Mouse (Mus musculus): ENCODE results near the gene Gm20431.

Gene Gm20431

DNA sequence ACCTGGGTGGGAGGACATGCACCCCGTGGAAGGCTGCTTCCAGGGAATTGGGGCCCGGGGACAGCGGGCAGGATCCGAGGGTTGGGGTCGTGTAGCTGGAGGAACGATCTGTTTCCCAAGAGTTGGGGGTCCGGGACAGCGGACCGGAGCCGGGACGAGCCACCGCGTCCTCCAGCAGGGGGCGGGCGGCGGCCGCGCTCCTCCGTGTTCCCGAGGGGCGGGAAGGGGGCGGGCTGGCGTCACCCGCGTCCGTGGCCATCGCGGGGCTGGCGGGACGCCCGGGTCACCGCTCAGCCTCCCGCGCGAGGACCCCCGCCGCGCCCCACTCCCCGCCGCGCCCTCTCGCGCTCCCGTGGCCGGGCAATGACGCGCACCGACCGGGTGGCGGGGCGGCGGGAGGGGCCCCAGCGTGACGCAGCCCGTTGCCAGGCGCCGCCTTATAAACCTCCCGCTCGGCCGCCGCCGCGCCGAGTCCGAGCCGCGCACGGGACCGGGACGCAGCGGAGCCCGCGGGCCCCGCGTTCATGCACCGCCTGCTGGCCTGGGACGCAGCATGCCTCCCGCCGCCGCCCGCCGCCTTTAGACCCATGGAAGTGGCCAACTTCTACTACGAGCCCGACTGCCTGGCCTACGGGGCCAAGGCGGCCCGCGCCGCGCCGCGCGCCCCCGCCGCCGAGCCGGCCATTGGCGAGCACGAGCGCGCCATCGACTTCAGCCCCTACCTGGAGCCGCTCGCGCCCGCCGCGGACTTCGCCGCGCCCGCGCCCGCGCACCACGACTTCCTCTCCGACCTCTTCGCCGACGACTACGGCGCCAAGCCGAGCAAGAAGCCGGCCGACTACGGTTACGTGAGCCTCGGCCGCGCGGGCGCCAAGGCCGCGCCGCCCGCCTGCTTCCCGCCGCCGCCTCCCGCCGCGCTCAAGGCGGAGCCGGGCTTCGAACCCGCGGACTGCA lies 27.5 kb upstream of the Gm20431 start, which contains the start of gene Cebpb:
Cebpb (plus strand) TSS at position 418 of the 954 bp plus-strand sequence.
- peak; percentile 69 for DNase-seq (ENCODE audit: low read depth)

DNA sequence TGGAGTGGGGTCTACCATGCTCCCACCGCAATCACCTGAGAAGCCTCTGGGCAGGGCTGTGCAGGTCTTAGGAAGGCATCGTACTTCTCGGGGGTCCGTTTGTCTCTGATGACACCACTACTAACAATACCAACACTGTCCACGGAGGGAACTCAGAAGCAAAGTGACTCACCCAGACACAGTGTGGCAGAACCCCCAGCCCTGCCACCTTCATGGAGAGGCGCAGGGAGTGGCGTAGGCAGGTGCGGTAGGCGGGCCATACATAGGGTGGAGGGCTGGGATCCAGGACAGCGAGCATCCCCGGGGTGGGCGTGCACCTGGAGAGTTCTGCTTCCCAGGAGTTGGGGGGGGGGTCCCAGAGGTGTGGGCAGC lies 26.8 kb upstream of the Gm20431 start:
- DNase-seq (ENCODE audit: low read depth), result peak; percentile 62

DNA sequence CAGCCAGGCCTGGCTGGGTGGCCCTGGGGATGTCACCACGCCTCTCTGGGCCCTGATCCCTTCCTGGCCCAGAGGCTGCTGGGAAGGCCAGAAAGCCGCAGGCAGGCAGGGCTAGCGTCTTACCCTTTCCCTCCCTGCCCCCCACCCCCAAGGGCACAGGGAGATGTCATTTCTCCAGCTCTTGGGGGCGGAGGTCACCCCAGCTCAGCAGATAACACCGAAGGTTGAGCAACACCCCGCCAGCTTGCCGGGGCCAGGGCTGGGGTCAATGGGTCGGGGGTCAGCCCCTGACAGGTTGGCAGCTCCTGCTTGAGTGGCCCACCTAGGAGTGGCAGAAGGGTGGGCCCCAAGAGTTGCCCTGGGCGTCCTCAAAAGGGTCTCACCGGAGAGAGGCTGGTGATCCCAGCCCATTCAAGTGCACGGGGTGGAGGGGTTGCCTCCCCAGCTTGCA lies 26.4 kb upstream of the Gm20431 start:
- DNase-seq (ENCODE audit: low read depth), result peak; percentile 77

DNA sequence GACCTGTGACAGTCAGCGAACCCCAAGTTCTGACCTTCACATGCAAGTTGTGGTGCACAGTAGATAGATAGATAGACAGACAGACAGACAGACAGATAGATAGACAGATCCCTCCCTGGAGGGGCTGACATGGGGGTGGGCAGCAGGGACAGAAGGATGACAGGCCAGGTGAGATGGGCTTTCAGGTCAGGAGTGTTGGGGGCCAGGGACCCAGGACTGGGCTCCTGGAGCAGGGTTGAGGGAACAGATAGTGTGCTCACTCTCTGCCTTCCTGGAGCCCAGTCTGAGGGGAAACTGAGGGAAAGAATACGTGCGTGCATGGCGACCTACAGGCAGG lies 25.9 kb upstream of the Gm20431 start:
- DNase-seq (ENCODE audit: low read depth), result no peak

DNA sequence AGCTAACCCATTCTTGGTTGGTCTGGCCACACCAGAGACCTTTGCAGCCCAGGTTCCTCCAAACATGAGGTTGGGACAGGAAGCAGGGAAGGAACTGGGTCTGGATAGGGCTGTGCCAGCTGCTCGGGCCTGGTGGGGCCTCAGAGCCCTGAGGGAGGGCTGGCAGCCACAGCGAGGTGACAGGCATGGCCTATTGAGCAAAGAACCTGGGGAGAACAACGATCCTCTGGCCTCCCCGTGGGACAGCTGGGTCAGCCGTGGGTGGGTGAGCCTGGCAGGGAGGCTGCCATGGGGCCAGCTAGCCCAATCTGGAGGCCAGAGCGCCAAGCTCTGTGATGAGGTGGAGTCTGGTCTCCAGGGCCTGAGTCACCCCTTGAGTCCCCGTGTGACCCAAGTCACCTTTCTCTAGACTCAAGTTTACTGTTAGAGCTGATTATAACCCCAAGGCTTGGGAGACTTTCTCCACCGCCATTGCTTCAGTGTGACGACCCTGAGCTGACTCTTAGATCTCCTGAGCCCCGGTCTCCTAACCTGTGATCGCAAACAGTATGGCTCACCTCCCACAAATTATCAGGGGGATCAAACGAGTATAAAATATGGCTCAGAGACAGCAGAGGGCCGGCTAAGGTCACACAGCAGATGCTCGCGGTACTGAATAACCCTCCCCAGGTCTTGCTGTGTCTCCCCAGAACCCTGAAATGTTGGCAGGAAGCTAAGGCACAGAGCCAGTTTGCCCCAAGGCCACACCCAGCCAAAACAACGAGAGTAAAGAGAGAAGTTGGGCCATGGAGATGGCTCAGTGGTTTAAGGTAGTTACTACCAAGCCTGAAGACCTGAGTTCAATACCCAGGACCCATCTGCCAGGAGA lies 25.3 kb upstream of the Gm20431 start:
- peak; percentile 58 for DNase-seq (ENCODE audit: low read depth)

DNA sequence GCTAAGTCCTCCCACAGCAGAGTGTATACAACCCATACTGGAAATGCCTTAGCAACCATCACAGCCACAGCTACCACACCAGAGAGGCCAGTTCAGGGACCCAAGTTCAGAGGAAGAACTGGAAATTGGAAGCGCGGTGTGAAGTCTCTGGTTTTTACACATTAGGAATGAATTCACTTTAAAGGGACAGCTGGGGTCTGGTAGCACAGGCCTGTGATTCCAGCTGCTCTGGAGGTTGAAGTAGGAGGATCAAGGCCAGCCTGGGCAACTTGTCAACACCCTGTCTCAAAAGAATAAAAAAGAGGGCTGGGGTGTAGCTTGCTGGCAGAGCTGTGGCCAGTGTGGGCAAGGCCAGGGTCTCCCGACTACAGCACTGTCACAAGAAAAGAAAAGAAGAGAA lies 24.6 kb upstream of the Gm20431 start:
- DNase-seq (ENCODE audit: low read depth), result no peak

DNA sequence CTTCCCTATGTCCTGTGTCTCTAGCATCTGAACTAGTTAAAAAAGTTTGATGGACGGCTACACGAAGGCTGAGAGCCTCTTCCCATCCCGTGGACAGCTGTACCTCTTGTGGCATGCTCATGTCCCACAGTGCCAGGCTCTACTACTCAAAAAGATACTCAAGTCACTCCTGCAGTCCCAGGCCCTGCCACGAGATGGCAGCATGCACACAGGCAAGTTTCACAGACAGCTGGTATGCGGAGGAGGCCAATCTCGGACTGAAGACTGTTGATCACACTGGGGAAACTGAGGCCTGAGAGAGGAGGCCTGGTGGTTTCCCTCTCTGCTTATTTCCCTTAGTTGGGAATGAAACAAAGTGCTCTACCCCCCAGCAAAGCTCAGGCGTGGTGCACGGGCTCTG lies 23.8 kb upstream of the Gm20431 start:
- peak; percentile 91 for DNase-seq (ENCODE audit: low read depth)

DNA sequence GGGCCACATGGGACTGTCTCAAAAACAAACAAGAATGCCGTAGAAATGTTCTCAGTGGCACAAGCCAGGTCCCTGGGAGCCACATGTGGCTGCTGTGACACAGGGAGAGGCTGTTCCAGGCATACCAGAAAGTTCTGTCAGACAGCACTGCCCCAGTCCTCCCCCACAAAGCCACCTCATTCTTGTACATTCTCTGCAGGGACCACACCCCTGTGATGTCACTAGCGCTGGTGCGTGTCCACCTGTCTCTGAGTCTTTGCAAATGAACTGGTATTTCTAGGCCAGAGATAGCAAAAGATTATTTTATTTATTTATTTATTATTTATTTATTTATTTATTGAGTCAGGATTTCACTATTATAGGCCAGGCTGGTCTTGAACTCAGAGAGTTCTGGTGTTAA lies 22.4 kb upstream of the Gm20431 start:
- no peak for DNase-seq (ENCODE audit: low read depth)

DNA sequence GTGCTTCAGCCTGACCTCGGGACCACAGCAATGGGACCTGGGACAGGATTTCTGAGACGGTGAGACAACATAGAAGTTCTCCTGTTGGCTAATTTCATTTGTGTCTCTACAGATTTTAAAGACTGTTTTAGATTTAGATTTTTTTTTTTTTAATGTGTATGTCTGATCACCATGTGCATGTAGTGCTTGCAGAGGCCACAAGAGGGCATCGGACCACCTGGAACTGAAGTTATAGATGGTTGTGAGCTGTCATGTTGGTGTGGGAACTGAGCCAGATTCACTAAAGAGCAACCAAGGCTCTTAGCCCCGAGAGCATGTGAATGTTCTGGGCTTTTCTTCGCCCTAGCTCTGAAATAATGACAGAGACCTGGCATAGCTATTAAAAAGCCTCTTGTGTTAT lies 19.4 kb upstream of the Gm20431 start:
- DNase-seq (ENCODE audit: low read depth), result peak; percentile 86

DNA sequence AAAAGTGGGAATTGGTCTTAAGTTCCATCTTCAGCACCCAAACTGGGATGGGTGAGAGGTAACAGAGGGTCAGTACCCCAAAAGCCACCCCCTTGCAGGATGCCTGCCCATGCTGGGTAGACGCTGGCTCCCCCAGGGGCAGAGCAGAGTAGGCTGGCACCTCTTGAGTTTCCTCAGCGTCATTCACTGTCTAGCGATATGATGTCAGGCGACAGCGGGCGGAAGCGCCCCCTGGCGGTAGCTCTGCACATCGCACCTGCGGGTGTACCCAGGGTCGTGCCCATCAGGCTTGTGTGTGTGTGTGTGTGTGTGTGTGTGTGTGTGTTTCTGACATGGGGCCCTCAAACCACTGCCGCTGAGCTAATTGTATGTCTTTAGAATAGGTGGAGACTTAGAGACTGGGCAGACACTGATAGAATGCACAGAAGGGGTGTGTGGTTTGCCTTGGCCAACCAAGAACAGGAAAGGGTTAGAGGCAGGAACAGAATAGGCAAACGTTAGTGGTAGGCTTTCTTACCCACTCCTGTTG lies 18.7 kb upstream of the Gm20431 start:
- DNase-seq (ENCODE audit: low read depth), result peak; percentile 91

DNA sequence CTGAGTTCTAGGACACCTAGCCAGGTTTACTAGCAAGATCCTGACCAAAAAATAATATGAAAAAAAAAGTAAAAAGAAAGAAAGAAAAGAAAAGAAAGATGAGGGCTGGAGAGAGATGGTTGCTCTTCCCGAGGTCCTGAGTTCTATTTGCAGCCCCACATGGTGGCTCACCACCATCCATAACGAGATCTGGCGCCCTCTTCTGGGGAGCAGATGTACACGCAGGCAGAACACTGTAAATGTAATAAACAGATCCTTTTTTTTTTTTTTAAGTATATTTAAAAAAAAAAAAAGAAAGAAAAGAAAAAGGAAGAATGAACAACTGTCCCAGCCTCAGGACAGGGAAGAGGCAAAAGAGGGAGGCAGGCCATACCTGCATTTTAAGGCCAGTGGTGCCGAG lies 17.3 kb upstream of the Gm20431 start:
- DNase-seq (ENCODE audit: low read depth), result peak; percentile 53

DNA sequence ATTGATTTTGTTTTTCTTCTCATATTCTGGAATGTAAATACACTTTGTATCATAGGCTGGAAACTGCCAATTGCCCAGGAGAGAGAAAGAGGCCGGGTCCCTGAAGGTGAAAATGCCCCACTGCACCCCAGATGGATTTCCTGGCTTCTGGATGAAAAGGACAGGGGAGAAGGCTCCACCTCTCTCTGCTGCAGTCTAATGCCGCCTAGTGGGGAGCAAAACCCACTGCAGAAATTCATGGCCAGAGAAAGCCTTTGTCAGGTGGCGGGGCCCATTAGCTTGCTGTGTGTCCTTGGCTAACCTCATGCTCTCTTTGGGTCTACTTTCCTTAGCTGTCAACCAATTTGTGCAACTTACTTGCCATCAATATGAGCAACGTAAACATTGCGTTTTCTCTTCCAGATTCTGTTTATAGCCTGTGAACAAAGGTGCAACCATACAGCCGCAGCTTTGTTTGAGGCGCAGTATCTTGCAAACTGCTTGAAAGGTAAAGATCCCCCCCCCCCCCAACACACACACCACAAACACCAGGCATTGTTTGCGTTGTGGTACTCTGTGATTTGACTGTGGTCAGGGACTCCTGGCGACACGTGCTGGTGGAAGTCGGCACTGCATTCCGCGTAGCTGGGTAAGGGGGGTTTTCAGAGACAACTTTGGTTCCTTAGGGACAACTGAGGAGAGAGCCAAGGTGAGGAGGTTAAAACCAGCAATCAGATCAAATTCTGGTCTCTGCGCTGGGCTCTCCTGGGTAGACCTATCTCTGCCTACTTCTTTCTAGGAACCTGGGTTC lies 14.0 kb upstream of the Gm20431 start:
- DNase-seq (ENCODE audit: low read depth), result peak; percentile 74

DNA sequence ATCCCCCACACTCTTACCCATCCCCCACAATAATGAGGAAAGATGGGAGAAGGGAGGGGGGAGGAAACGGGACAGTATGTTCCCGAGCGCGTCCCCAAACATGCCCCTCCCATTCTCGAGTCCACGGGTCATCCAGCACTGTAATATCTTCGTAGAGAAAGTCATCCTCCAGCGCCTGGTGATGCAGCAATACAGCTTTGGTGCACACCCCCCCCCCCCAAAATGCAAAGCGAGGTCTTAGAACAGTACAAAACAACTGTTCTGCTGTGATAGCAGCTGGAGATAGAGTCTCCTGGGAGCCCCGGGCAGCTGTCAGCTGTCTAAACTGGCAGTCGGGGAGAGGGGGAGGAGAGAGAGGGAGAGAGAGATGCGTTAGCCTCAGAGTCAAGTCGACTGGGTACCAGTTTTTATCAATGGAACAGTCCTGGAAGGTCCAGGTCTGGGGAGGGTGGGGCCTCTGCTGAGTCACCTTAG lies 11.0 kb upstream of the Gm20431 start:
- DNase-seq (ENCODE audit: low read depth), result no peak

DNA sequence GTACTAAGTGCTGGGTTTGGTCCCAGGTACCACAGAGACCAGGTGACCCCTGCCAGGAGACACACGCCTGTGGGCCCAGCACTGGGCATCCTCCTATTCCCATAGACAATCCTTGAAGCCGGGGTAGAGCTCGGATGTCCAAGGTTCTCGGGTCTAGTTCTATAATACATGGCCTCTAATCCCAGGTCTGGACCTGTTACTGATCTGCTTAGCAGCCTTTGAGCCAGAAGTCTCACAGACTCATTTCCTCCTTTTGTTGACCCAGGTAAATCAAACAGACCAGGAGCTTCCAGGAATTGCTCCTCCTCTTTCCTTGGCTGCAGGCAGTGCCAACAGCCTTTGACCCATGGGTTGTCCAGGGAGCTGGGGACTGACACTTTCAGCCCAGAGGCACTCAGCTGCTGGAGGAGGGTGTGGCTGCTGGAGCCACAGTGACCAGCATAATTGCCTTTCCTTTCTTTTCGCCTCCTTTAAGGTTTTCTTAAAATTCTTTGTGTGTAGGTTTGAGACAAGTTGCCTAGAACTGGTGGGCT lies 9.9 kb upstream of the Gm20431 start:
- DNase-seq (ENCODE audit: low read depth), result no peak

DNA sequence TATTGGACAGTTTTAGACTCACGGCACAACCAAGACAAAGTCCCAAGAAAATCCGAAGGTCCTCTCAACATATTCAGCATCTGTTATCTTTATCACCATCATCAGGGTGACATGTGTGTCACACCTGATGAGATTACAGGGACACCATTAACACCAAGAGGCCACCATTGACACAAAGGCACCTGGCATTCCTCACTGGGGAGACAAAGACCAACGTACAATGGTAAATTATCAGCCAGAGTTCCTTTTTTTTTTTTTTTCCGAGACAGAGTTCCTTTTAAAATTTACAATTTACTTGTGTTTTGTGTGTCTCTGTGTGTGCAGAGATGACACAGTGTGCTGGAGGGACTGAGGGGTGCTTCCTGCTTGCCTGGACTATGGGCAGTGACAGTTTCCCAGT lies 8.1 kb upstream of the Gm20431 start:
- DNase-seq (ENCODE audit: low read depth), result no peak

DNA sequence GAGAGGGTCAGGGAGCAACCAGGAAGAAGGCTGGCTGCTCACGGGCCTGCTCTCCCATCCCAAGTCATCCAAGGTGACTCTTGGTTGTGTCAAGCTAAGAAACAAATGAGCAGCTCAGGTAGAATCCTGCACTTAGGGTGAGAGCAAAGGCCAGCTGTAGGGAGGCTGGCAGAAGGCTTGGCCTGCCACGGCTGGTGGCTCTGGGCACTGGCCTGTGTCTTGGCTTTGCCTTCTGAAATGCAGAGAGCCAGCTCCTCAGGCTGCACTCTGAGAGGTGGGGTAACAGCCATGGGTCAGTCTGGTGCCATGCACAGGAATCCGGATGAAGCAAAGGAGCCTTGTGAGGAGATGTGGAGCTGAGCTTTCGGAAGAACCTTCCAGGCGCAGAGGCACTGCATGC lies 7.1 kb upstream of the Gm20431 start:
- no peak for DNase-seq (ENCODE audit: low read depth)

DNA sequence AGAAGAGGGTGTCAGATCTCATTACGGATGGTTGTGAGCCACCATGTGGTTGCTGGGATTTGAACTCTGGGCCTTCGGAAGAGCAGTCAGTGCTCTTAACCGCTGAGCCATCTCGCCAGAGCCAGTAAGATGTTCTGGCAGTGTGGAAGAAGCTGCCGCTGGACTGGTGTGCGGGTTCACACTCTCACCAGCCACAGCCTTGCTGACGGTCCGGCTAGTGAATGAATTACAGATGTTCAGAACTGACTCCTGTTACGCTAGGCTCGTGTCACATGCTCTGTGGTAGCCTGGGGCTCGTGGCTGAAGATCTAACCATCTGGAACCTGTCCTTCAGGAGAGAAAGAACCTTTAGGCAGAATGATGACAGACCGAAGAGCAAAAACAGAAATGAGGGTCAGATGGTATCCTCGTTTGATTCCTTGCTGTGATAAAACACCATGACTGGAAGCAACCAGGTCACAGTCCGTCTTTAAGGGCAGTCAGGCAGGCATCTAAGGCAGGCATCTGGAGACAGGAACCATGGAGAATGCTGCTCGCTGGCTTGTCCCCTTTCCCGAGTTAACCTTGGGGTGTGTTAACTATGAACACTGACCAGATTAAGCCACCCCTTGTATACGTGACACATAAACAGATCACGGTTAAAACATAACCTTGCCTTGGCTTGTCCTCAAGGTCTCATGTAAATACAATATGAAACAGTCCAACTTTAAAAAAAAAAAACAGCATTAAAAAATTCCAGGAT lies 4.8 kb upstream of the Gm20431 start:
- DNase-seq (ENCODE audit: low read depth), result no peak

DNA sequence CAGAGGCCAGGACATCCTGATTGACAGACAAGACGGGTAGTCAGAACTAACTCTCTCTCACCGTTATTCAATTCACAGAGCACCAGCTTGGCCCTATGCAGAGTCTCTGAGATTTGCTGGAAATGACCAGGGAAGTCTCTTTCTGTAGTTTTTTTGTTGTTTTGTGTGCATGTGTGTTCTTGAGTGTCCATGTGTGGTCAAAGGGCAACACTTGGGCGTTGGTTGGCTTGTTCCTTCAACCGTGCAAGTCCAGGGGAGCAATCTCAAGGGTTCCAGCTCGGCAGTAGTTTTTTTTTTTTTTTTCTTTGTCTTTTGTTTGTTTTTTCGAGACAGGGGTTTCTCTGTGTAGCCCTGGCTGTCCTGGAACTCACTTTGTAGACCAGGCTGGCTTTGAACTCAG lies 1.4 kb upstream of the Gm20431 start:
- no peak for DNase-seq (ENCODE audit: low read depth)

DNA sequence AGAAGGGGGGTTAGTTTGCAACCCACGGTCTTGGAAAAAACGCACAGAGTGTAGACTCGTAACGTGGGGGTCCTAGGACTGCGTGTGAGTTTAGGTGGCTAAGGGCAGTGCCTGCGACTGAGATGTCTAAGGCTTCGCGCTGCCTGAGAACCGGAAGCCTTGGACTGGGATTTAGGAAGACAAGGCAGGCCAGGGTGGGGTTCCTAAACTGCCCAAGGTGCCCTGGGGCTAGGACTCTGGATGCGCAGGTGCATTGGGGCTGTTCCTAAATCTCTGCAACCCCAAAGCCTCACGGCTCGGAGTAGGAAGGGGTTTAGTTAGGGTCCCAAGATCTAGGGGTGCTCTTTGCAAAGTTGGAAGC lies 705 bp downstream of the Gm20431 start:
- DNase-seq (ENCODE audit: low read depth), result no peak

DNA sequence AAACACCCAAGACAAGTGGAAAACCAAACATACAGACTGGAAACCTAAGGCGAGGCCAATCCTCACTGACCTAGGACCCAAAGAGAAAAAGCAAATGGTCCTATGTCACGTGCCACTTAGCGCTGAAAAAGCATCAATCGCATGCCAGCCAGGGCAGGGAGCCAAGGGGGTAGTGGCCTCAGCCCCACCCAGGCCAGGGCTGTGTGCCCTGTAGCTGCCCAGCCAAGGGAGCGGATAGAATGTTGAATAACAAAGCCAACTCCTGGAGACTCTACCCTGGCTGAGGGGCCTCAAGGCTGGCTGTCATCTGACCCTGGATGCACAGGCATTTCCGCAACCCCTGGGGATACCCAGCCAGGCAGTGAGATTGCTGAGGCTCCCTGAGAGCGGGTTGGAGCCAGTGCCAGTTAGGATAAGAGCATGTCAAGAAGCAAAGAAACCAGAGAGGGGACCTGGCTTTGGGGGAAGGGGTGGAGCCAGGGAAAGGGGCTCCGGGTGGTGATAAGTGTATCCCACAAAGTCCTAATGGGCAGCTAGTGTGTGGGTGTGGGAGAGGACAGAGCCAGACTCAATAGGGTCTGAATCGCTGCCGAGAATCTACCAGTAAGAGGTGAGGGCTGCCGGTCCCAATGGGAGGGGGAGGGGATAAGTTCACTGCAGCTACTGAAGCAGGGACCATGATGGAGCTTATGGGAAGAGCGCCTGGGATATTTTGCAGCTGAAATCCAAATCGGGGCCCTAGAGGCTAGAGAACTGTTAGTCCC lies 1.3 kb downstream of the Gm20431 start:
- DNase-seq (ENCODE audit: low read depth), result no peak

Measured in 416B (cell line).